Mouse (Mus musculus) forebrain, embryonic 14.5 days (tissue): ENCODE data around the gene Supt3. TPM values are rescaled to one million over a fixed set of nuclear protein-coding genes. Genes with fewer than 3 reads are reported as not detected.

Experiments
- ATAC-seq: fragments of 200-750 bp; cut with Nextera tagmentation; 2 replicates; pipeline ENCODE4 v1.8.0; 2017; ENCODE audit warnings: mild to moderate bottlenecking, moderate library complexity
- DNase-seq: peaks from one replicate; pipeline ENCODE4 v3.0.0-alpha.2; 2015; ENCODE audit warnings: low spot score
- H3K27ac ChIP-seq: fragments of 300-500 bp; sonication (generic); 2 replicates; pipeline ENCODE4 v1.5.1; 2014; ENCODE audit warnings: low read depth, mild to moderate bottlenecking, control low read depth, low read length, moderate library complexity
- H3K27me3 ChIP-seq: fragments of 300-500 bp; sonication (generic); replicated peaks from 2 replicates; pipeline ENCODE4 v1.6.1; 2014; ENCODE audit warnings: low read length, control low read depth, mixed read lengths; ENCODE audit not compliant: control insufficient read depth, insufficient read depth
- H3K36me3 ChIP-seq: fragments of 300-500 bp; sonication (generic); 2 replicates; pipeline ENCODE4 v1.6.1; 2014; ENCODE audit warnings: low read length, control low read depth; ENCODE audit not compliant: control insufficient read depth, insufficient read depth
- H3K4me1 ChIP-seq: fragments of 300-500 bp; sonication (generic); 2 replicates; pipeline ENCODE4 v1.6.1; 2014; ENCODE audit warnings: antibody characterized with exemption, low read length, control low read depth; ENCODE audit not compliant: control insufficient read depth, insufficient read depth
- H3K4me2 ChIP-seq: fragments of 300-500 bp; sonication (generic); 2 replicates; pipeline ENCODE4 v1.6.1; 2014; ENCODE audit warnings: mild to moderate bottlenecking, control low read depth, low read length
- H3K4me3 ChIP-seq: fragments of 300-500 bp; sonication (generic); 2 replicates; pipeline ENCODE4 v1.5.1; 2014; ENCODE audit warnings: low read depth, low read length, control low read depth
- H3K9ac ChIP-seq: fragments of 300-500 bp; sonication (generic); 2 replicates; pipeline ENCODE4 v1.6.1; 2014; ENCODE audit warnings: mild to moderate bottlenecking, low read length, control low read depth, moderate library complexity
- H3K9me3 ChIP-seq: fragments of 300-500 bp; sonication (generic); replicated peaks from 2 replicates; pipeline ENCODE4 v1.6.1; 2016; ENCODE audit warnings: low read length, control low read depth, mixed read lengths; ENCODE audit not compliant: control insufficient read depth
- WGBS: fragments of 180-500 bp; shearing (Covaris S2); extraction: QIAGEN DNeasy Blood & Tissue Kit; methylation state at CpG from one replicate; pipeline ENCODE4 v1.1.7; 2014; 5-methylcytosine and 5-hydroxymethylcytosine counted together
- polyA plus RNA-seq: library from polyadenylated mRNA; unstranded; fragments of >200 nt; fragmentation: Nextera tagmentation; extraction: Ambion mirVana; gene quantifications from 2 replicates; pipeline ENCODE4 v1.2.1, GENCODE M21; 2014

Supt3 gene
- polyA plus RNA-seq, 1 experiment from 2014 or later, result 19.0 TPM

DNA sequence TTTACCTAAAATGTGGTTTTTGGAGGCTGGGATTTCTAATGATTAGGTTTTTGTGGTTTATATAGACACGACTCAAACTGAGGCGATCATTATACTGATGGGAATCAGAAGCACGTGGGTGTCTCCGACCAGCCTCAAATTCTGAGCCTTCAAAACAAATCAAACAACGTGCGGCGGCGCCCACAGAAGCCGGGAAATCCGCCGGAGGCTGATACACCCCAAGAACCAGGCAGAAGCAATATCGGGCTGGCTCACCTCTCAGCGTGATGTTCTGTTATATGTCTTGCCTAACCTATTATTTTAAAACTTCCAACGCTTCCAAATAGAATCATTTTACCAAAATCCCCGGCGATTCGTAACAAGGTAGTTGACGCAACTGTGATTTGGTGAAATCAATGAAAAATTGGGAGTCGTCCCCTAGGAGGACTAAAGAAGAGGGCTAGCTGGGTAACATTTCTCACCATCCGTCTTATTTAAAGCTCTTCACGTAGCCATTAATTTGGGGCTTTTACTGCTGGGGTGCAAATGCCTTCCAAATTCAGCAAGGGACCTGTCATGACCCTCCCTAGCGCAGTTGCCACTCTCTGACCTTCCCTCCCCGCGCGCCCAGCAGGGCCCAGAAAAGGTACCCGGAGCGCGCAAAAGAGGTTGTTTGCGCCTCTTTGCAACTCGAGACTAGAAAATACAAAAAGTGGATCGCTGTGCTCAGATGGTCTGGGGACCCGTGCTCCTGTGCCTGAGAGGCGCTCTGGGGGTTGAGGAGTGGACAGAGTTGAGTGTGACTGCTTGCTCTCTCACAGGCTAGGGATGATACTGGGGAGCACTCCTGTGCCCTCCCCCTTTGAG, 39.5 kb upstream of the Supt3 start:
- peak; percentile 30 for DNase-seq
- no peak overlapping the region for H3K4me3 ChIP-seq

DNA sequence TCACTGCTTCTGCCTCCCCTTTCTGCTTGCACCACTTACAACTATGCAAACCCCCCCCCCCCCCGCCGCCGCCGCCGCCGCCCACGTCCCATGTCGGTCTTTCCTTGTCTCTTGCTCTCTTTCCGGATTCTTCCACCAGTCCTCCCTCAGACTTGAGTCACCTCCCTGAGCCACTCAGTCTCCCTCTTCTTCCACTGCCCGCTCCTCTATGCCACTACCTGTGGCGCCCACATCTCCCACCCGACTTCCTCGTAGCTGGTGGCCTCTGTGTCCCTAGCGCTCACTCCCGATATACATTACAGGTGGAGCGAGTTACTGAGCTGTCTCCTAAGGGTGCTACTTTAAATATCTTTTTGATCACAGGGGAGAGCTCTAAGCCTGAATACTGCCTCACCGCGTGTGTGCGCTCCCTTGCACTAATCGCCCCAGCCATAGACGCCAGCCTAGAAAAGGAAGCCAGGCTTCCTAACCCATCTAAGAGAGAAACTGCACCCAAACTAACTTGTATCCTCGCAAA, 38.8 kb upstream of the Supt3 start:
- Histone ChIP-seq H3K9ac (no peak overlapping the region), H3K9me3 (no peaks in the 10 kb centered on the region), H3K4me2 (no peak overlapping the region), H3K4me1 (peaks cover 10% of the 10 kb centered on the region; the same call in 1 of the 2 replicates), H3K27me3 (peaks cover 68% of the 10 kb centered on the region), H3K27ac (no peak overlapping the region), H3K4me3 (no peak overlapping the region), H3K36me3 (no peaks in the 10 kb centered on the region)
- WGBS, result 1% methylated on average over 21 of the region's 22 CpGs
- no peak for ATAC-seq
- peak; percentile 22 for DNase-seq

More for the DNA sequence above, 39.5 kb upstream of the Supt3 start:
- H3K27me3 ChIP-seq, result peaks cover 70% of the 10 kb centered on the region
- H3K9ac ChIP-seq, result no peak overlapping the region
- H3K4me1 ChIP-seq, result peaks cover 10% of the 10 kb centered on the region; the same call in 1 of the 2 replicates
- no peak overlapping the region for H3K27ac ChIP-seq
- H3K36me3 ChIP-seq, result no peaks in the 10 kb centered on the region
- WGBS, result under 1% methylated on average over 33 of the region's 33 CpGs
- no peak for ATAC-seq
- H3K4me2 ChIP-seq, result no peak overlapping the region; the same call in 1 of the 2 replicates
- no peaks in the 10 kb centered on the region for H3K9me3 ChIP-seq

DNA sequence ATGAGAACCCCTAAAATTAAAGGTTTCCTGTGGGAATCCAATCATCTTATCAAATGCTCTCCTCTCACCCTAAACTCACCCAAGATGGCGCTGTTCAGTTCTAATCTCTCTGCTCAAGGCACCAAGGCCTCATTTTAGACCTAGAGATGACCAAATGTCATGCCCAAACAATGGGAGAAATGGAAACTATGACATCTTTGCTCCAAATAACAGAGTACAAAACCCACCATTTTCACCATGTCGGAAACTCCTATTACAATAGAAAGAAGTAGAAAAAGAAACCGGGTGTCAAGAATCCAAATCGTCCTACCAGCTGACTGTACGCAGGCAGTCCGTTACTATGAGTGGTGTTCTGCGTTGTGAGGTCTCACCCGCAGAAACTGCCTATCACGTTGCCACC, 34.7 kb upstream of the Supt3 start:
- no peaks in the 10 kb centered on the region for H3K36me3 ChIP-seq
- WGBS, result 84% methylated on average over 9 of the region's 9 CpGs
- peaks cover 33% of the 10 kb centered on the region for H3K27me3 ChIP-seq
- H3K27ac ChIP-seq, result no peak overlapping the region
- DNase-seq (no peak), ATAC-seq (no peak)
- 0 out of 2 replicates have a peak, but pooled peaks cover 2% of the 10 kb centered on the region for H3K4me1 ChIP-seq
- no peak overlapping the region for H3K4me2 ChIP-seq
- H3K9me3 ChIP-seq, result no peaks in the 10 kb centered on the region
- H3K9ac ChIP-seq, result no peak overlapping the region
- no peak overlapping the region for H3K4me3 ChIP-seq

DNA sequence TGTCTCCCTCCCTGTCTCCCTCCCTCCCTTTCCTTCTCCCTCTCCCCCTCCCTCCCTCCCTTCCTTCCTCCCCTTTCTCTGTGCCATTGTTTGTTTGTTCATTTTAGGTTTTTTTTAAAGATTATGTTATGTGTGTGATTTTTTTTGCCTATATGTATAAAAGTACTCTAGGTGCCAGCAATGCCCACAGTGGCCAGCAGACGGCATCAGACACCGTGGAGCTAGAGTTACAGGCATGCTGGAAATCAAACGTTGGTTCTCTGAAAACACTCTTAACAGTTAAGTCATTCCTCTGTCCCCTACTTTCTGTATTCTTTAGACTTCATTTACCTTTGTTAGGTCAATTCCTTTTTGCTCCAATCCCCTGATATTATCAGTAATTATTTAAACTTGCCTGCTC, 33.2 kb upstream of the Supt3 start:
- no peak overlapping the region for H3K27ac ChIP-seq
- DNase-seq (no peak), ATAC-seq (no peak)
- H3K36me3 ChIP-seq, result no peaks in the 10 kb centered on the region
- no peaks in the 10 kb centered on the region for H3K4me1 ChIP-seq
- peaks cover 18% of the 10 kb centered on the region for H3K27me3 ChIP-seq
- H3K9ac ChIP-seq, result no peak overlapping the region
- no peak overlapping the region for H3K4me2 ChIP-seq
- H3K9me3 ChIP-seq, result no peaks in the 10 kb centered on the region
- 68% methylated on average over 3 of the region's 3 CpGs for WGBS
- H3K4me3 ChIP-seq, result no peak overlapping the region

DNA sequence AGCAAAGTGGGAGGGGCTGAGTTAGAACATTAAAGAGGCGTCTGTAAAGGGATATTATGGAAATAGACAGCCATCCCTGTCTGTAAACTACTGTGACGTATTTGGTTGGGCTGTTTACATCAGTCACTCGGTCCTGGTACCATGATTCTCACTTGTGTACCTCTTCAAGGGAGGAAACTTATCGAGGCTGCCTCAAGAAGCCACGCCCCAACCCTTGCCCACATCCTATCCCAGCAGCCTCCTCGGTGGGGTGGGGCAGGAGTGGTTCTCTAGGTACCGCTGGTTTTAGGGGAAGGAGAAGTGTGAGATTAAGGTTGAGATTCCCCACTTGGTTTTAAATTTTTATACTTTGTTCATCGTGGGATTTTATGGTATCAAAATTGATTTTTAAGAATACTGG, 31.6 kb upstream of the Supt3 start:
- Histone ChIP-seq H3K4me3 (no peak overlapping the region), H3K36me3 (no peaks in the 10 kb centered on the region), H3K4me1 (no peaks in the 10 kb centered on the region), H3K27me3 (0 out of 2 replicates have a peak, but pooled peaks cover 7% of the 10 kb centered on the region), H3K9me3 (no peaks in the 10 kb centered on the region), H3K27ac (no peak overlapping the region), H3K4me2 (no peak overlapping the region), H3K9ac (no peak overlapping the region)
- DNase-seq, result no peak
- no peak for ATAC-seq
- WGBS, result 90% methylated on average over 8 of the region's 8 CpGs

DNA sequence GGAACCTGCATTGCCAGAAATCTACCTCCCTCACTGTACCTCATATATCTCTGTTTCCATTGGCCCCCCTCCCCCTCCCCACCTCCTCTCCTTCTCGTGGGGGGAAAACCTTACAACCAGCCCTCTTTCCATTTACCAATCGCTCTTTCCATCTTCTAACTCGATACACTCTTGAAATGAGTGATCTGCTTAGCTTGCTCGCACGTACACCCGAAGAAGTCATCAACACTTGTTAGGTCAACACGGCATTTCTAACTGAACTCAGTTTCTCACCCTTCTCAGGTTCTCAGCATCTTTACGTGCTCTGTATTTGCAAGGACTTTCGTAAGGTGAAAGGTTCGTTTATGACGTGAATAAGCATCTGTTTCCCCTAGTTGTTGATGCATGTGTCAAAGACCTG, 10.6 kb upstream of the Supt3 start:
- H3K4me3 ChIP-seq, result no peak overlapping the region
- 90% methylated on average over 11 of the region's 11 CpGs for WGBS
- DNase-seq, result no peak
- H3K36me3 ChIP-seq, result no peaks in the 10 kb centered on the region
- no peaks in the 10 kb centered on the region for H3K4me1 ChIP-seq
- H3K4me2 ChIP-seq, result no peak overlapping the region
- no peaks in the 10 kb centered on the region for H3K27me3 ChIP-seq
- no peak overlapping the region for H3K27ac ChIP-seq
- H3K9ac ChIP-seq, result no peak overlapping the region
- ATAC-seq, result no peak
- no peaks in the 10 kb centered on the region for H3K9me3 ChIP-seq

DNA sequence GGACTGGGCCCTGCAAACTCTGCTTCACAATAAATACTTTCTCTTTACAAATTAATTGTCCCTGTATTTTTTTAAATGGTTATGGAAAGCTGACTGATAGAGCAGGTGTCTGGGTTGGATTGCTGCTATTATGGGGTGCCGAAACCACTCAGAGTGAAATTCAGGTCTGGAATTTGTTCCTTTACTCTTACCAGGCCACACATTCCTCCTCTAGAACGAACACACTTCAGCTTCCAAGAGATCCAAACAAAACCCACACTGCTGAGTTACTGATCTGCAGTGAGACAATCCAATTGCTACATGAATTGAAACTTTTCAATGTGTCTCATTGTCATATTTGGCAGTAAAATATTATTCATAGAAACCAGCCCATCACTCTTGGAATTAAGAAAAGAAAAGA, 10.0 kb upstream of the Supt3 start:
- no peaks in the 10 kb centered on the region for H3K4me1 ChIP-seq
- H3K4me2 ChIP-seq, result no peak overlapping the region
- no peaks in the 10 kb centered on the region for H3K9me3 ChIP-seq
- no peaks in the 10 kb centered on the region for H3K27me3 ChIP-seq
- H3K9ac ChIP-seq, result no peak overlapping the region
- no peak overlapping the region for H3K4me3 ChIP-seq
- H3K36me3 ChIP-seq, result no peaks in the 10 kb centered on the region
- DNase-seq (no peak), ATAC-seq (no peak)
- WGBS, result 71% methylated on average over 2 of the region's 2 CpGs
- no peak overlapping the region for H3K27ac ChIP-seq

DNA sequence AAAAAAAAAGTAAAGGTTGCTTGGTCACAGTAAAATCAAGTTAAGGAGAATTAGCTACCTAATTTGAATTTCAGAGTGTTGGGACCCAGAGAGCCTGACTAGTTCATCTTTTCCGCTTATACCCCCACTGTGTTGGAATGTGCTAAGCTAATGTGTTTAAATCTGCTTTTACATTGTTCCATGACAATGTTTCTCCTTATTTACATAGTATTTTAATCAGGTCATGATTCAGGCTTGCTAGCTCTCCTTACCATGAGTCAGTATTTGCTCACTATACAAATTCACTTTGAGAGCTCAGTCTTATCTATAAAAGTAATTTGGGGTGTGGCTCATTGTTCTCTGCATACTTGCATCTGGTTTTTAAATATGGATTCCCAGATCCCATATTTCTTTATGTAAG, 9.6 kb upstream of the Supt3 start:
- Histone ChIP-seq H3K4me2 (no peak overlapping the region), H3K9ac (no peak overlapping the region), H3K4me3 (no peak overlapping the region), H3K27ac (no peak overlapping the region), H3K36me3 (no peaks in the 10 kb centered on the region), H3K4me1 (no peaks in the 10 kb centered on the region), H3K27me3 (no peaks in the 10 kb centered on the region), H3K9me3 (no peaks in the 10 kb centered on the region)
- ATAC-seq (no peak), DNase-seq (no peak)
- WGBS, result 76% methylated on average over 1 of the region's 1 CpGs

DNA sequence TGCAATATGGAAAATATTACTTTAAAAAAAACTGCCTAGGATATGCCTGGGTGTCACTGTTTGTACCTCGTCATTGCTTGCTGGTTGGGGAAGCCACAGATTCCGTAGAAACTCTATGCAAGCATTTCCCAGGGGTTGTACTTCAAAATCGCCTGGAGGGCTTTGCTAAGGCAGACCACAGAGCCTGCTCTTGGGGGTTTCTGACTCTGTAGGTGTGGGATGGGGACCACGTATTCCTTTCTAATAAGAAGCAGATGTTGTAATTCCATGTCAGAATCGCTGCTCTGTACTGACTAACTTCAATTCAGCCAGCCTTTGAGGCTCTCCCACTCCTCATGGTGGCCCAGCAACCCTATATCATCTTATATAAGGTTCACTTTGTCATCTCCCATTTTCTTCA, 8.4 kb upstream of the Supt3 start:
- Histone ChIP-seq H3K9me3 (no peaks in the 10 kb centered on the region), H3K4me3 (no peak overlapping the region), H3K36me3 (no peaks in the 10 kb centered on the region), H3K4me1 (no peaks in the 10 kb centered on the region), H3K27ac (no peak overlapping the region), H3K27me3 (no peaks in the 10 kb centered on the region), H3K4me2 (no peak overlapping the region), H3K9ac (no peak overlapping the region)
- ATAC-seq, result no peak
- WGBS, result 67% methylated on average over 5 of the region's 5 CpGs
- no peak for DNase-seq
